Mouse (Mus musculus): ENCODE measurements at regions not wholly inside any gene's neighbourhood (a gene's known extent, or its start where the extent isn't known, plus 50 kb on each side); places are given as distances from the start of the nearest gene placed in this dataset.

- no peak for TF ChIP-seq CTCF (conservative IDR thresholded peaks at IDR 0.05; ENCODE audit: insufficient read depth, insufficient read length, low read depth, low read length)
- TF ChIP-seq POLR2A (IDR thresholded peaks at IDR 0.05; ENCODE audit: low read depth, low read length), result no peak
Observed at GRCm38 (mm10) chr3:50706707-50707106, 263.3 kb upstream of the Slc7a11 start.
